Mouse (Mus musculus) skeletal muscle tissue, adult 2 months (tissue): ENCODE measurements around the gene Rundc3a.
A peak's percentile ranks its signal among the peaks of the same experiment; 100 is the strongest.
"Not testable (repeated sequence)": the region's sequence is repeated elsewhere in the genome, so short reads cannot be mapped to it uniquely, and the experiment has no call there.

Experiments used
- DNase-seq: peaks from one replicate; pipeline ENCODE4 v3.0.0-alpha.2; 2012; ENCODE audit warnings: low read depth, low spot score

The Rundc3a gene

GRCm38 (mm10) chr11:102408344-102408876, 15.2 kb downstream of the Rundc3a start:
- peak; percentile 99 for DNase-seq

DNA sequence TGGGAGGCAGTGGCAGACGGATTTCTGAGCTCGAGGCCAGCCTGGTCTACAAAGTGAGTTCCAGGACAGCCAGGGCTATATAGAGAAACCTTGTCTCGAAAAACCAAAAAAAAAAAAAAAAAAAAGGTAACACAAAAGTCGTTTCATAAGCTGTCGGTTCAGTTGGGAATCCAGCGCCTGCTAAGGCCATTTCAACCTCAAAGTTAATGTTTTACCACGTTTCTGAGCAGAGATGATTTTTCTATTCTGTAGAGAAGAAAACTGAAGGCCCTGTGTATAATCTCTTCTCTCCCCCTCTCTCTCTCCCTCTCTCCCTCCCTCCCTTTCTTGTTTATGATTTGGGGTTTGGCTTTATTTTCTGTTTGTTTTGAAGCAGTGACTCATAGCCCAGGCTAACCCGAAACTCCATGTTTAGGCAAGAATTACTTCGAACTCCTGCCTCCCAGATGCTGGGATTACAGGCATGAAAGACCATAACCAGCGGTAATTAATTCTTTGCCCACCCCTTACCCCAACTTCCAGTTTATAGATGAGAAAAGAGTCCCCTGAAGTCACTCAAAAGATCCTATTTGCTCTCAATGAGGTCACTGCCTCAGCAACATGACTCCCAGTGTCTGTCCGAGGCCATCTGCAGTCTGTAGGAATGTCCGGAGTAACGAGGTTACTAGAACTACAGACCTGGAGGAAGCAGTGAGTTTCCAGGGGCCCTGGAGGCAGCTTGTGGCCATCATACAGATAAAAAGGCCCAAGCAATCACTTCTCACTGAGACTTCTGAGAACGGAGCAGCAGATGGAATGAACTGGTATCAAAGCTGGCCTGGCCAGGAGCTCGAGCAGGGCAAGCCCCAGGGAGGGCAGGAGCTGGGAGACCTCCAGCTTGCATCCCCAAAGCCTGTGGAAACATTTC, 15.9 kb downstream of the Rundc3a start:
- DNase-seq: no peak

- no peak for DNase-seq
These were observed 16.7 kb downstream of the Rundc3a start for GRCm38 (mm10) chr11:102409795-102410330.

DNA sequence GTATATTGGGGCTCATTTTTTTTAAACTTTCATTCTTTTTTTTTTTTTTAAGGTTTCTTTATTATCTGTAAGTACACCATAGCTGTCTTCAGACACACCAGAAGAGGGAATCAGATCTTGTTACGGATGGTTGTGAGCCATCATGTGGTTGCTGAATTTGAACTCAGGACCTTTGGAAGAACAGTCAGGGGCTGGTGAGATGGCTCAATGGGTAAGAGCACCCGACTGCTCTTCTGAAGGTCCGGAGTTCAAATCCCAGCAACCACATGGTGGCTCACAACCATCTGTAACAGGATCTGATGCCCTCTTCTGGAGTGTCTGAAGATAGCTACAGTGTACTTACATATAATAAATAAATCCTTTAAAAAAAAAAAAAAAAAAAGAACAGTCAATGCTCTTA, 17.1 kb downstream of the Rundc3a start:
- DNase-seq: not testable (repeated sequence)

GRCm38 (mm10) chr11:102411061-102411460, 17.9 kb downstream of the Rundc3a start:
- DNase-seq: no peak

DNA sequence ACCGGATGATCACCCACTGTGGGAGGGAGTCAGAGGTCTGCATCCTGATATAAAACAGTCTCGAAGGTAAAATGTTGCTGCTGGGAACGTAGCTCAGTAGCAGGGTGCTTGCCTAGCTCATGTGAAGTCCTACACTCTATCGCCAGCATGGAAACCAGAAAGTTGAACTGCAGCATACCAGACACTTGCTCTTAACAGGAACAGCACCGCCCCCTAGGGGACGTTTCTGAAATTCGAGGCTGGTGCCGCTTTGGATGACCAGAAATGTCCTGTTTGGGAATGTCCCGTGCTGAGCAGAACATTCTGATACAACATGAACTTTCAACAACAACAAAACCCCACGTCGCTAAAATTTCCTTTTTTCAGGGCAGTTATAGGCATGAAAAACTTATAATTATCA, 18.5 kb downstream of the Rundc3a start:
- peak; percentile 90 for DNase-seq

- no peak for DNase-seq
These were observed 19.9 kb downstream of the Rundc3a start for GRCm38 (mm10) chr11:102413059-102413458.

GRCm38 (mm10) chr11:102415034-102415802, 22.0 kb downstream of the Rundc3a start:
- DNase-seq: no peak

DNA sequence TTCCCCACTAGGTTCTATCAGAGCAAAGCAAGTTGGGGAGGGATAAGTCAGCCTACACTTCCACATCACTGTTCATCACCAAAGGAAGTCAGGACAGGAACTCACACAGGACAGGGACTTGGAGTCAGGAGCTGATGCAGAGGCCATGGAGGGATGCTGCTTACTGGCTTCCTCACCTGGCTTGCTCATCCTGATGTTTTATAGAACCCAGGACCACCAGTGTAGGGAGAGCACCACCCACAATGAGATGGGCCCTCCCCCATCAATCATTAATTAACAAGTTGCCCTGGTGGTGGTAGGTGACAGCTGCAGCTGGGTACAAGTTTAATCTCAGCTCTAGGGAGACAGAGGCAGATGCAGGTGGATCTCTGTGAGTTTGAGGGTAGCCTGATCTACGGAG, 24.0 kb downstream of the Rundc3a start:
- no peak for DNase-seq

- no peak for DNase-seq
These were observed 25.7 kb downstream of the Rundc3a start for GRCm38 (mm10) chr11:102418887-102419286.

- DNase-seq: no peak
These were observed 28.4 kb downstream of the Rundc3a start for GRCm38 (mm10) chr11:102421559-102421958.

- DNase-seq: no peak
These were observed 31.5 kb downstream of the Rundc3a start for GRCm38 (mm10) chr11:102424666-102425065.

DNA sequence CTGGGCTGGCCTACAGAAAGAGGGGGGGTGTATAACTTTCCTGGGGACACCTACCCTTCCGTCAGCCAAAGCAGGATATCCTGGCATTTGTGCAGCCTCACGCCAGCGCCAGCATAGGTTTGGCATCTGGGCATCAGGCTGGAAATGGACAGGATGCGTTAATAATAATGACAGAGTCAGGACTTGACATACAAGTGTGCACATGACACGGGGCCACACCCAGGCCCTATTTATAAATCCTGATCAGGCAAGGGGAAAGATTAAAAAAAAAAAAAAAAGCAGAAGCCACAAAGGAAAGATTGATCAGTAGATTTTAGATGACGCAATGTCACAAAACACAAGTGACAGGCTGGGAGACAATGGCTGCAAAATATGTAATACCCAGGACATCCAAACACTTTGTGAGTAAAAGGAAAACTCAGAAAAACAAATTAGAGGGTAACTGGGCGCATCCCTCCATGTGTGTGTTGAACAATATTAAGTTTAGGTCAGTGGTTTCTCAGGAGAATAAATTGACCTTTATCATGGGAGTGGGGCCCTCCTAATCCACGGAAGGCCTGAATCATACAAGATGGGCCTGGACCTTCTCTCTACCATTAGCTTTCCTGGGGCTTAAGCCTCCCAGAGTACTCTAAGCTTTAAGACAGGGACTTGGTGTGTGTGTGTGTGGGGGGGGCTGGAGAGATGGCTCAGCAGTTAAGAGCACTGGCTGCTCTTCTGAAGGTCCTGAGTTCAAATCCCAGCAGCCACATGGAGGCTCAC, 32.5 kb downstream of the Rundc3a start:
- no peak for DNase-seq

DNA sequence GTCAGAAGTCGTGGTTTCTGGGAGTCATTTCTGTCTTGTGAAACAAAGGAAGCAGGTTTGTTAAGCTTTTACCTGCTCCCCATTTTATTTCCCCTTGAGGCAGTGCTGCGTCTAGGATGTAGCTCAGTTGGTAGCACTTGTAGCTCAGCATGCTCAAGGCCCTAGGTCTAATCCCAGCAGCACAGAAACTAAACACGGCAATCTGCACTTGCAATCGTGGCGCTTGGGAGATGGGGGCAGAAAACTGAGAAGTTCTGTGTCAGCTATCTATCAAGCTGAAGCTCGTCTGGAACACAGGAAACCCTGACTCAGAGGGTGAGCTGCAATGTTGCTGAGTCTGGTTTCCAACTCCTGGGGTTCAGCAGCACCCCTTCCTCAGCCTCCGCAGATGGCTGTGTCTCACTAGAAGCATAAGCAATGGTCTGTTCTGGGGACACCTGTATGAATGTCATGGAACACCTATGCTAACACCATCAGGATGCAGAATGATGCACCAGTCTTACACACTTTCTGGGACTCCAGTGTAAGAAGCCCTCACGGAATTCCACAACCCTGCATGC, 35.9 kb downstream of the Rundc3a start:
- no peak for DNase-seq

DNA sequence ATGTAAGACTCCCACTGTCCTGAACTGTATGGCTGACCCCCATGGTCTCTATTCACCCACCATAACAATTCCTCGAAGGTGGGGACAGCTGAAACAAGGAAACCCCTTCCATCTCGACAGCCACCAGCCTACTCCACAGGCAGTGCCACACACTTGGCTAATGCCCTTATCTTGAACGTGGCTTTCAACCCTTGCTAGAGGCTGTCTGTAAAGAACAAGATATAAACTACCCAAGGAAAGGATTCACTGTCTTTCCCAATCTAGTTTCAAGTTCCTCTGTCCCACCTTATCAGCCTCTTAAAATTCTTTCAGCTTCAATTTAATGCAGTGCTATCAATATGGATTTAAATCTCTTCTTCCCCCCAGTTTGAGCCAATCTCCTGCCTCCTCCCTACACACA, 36.3 kb downstream of the Rundc3a start:
- DNase-seq: no peak

GRCm38 (mm10) chr11:102430121-102431017, 37.2 kb downstream of the Rundc3a start, which contains the start of gene Grn:
Grn (plus strand) TSS chr11:102430315.
- peak; percentile 93 for DNase-seq

DNA sequence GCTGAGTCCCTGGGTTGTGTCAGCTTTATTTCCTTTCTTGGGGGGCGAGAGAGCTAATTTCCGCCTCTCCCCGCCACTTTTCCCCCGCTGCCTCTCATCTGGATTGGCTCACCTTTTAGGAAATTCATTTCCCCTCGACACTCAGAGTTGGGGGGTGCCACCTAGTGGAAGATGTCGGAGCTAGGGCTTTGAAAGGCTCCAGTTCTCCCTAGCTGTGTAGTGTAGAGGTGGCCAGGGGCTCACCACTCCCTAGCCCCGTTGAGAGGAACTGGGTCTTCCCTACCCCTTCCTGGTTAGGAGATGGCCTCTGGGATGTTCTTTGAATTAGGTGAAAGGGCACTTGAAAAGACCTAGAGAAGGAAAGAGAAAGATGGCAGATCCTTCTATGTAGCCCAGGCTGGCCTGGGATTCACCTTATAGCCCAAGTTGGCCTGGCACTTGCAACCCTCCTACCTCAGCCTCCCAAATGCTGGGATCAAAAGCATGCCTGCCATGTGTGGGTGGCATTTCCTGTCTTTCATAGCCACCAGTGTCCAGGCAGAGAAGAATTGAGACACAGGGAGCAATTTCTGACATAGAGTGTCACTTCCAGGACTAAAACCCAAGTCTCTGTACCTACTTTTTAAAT, 37.9 kb downstream of the Rundc3a start:
- no peak for DNase-seq

DNA sequence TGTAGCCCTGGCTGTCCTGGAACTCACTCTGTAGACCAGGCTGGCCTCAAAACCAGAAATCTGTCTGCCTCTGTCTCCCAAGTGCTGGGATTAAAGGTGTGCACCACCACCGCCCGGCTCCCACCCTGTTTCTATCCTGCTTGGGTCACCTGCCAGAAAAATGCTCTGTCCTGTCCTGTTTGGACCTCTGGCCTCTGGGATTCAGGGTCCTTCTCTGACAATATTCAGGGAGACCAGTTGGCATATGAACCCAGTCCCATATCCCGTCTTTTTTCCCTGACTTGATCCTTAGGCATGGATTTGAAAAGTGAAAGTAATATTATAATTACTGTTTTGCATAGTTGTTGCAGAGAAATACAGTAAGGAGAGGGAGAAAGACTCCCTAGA, 38.5 kb downstream of the Rundc3a start:
- no peak for DNase-seq

DNA sequence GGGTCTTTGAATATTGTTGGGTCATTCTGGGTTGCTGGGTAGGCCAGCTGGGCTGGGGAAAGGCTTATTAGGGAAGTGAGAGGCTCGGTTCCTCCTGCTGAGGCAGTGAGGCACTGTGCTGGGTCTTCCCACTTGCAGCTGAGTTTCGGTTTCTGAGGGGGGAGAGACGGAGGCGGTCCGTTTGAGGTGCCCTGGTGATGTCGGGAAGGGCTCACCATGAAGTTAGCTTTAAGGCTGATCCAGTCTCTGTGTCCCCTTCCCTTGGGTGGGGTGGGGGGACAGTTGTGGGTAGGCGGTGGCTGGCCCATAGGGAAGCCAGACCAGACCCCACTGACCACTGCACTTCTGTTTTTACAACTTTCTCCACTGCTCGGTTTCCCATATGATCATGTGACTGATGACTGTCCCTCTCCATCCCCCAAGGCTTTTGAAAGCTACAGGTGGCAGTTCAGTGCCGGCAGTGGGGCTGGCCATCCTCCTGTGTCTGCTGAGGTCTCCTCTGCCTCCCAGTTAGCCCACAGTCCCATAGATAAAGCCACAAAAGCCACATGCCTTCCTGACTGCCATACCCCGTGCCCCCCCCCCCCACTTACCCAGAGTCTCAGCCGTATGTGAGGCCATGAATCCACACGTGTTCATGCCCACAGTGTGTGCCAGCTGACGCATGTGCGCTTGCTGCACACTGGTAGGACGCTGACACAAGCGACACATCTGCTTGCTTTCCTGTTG, 39.1 kb downstream of the Rundc3a start:
- DNase-seq: no peak
